Mouse (Mus musculus) kidney, postnatal 25 days (tissue): ENCODE data around the gene Prr29.
A peak's percentile ranks its signal among the peaks of the same experiment; 100 is the strongest.

ENCODE experiments used
- DNase-seq, 2 experiments: peaks; one replicate each; pipeline ENCODE4 v3.0.0; 2021; ENCODE audit warnings: mixed read lengths in 2 of 2

The Prr29 gene

DNA sequence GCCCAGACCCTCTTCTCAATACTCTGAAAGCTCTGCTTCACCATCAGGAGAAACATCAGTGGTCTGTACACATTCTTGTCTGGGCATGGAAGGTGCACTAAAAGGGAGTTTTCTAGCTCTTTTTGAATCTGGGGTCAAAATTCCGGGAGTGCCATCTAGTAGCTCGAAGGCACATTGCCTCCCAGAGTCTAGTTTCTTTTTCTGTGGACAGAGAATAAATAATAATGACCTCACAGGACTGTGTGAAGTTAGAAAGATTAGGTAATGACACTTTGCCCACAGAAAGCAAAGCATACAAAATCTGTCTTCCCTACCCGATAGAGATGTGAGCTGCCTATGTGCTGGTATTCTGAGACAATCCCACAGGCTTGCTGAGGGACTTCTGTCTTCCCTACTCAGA is 45.2 kb downstream of the Prr29 start:
- DNase-seq: no peak

- DNase-seq: no peak
Observed at GRCm38 (mm10) chr11:106411157-106411556, 45.9 kb downstream of the Prr29 start.

DNA sequence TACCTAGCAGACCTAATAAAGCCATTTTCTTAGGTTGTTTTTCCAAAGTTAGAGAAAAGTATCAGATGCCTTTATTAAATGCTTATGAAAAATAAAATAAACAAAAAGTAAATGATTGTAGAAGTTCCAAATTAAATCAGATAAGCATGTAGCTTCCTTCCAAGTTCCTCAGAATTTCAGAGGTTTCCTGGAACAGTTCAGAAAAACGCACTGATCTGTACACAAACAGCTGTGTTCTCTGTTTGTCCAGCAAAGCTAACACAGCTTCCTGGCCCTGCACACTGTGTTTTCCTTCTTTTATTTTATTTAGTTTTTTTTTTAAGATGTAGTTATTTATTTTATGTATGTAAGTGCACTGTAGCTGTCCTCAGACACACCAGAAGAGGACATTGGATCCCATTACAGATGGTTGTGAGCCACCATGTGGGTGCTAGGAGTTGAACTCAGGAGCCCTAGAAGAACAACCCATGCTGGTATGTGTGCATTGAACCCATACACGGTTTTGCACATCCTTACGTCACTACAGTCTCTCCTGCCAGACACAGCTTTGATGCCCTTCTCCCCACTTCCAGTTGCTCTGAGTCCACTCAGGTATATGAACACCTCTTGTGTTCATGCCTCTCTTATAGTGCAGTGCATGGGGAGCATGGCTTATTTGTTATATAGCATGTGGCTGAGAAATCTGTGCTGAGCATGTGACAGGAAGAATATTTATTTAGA is 47.5 kb downstream of the Prr29 start:
- no peak for DNase-seq

GRCm38 (mm10) chr11:106416331-106416730 is 51.1 kb downstream of the Prr29 start:
- no peak for DNase-seq

DNA sequence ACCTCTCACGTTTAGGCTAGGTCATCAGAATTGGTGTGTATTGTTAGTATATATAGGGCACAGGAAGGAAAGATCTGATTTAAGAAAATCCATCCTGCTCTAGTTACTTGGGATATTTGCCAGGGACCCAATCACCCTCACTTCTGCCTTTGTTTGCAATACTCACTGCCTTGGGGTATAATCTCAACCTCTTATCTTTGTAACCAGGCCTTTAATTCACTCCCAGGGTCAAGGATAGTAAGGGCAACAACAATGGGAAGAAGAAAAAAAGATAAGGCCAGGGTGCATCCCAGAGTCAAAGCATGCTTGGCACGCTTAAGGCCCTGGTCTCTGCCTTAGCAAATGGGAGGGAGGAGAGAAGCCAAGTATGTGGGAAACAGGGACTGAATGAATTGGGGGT is 52.6 kb downstream of the Prr29 start:
- no peak for DNase-seq

- peak; percentile 86 to 90 for DNase-seq
Observed at GRCm38 (mm10) chr11:106418622-106419196, 53.4 kb downstream of the Prr29 start.

DNA sequence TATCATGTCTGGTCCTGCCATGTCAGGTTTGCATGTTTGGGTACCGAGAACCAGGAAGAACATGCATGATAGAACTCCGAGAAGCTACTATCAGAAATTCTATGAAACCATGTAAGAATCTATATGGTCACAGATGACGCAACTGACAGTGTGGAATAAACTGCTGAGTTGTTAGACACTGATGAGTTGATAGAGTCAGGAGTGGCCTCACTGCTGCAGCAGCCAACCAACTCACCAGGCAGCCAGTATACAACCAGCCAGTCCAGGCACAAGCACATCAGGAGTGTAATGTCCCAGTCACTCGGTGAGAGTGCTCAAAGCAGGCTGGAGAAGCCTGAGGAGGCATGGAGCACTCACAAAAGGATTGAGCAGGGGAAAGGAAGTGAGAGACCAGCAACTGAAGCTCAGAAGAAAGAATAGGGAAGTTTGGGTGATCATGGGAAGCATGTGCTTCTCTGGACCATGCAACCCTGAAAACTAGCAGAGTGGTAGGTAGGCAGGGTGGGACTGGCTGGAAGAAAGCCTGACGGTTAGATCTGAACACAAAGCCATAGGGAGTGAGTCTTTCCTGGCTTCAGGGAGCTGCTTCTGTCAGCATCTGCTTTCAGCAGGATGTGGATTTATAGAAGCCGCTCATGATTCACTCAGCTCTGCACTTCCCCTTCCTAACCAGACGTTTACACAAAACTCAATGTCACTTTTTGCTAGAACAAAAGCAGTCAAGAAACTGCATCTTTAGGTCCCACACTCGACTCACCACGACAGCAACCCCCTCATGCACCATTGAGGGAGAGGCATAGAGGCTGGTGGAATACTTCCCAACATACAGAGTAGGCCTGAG is 54.2 kb downstream of the Prr29 start:
- DNase-seq: no peak

DNA sequence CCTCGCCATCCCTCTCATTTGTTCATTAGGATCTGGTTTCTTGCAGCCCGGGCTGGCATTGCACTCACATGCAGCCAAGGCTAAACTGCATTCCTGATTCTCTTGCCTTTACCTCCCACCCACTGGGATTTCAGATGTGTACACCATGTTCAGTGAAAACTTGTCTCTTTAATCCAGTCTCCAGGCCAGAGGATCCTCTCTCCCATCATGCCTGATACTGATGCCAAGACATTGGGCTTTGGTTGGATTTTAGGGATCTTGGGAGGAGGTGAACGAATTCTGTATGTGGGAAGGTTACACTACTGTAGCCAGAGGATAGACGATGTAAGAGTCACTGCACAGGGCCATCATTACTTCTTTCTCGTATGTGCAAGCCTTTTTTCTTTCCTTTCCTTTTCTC is 59.9 kb downstream of the Prr29 start:
- DNase-seq: no peak

DNA sequence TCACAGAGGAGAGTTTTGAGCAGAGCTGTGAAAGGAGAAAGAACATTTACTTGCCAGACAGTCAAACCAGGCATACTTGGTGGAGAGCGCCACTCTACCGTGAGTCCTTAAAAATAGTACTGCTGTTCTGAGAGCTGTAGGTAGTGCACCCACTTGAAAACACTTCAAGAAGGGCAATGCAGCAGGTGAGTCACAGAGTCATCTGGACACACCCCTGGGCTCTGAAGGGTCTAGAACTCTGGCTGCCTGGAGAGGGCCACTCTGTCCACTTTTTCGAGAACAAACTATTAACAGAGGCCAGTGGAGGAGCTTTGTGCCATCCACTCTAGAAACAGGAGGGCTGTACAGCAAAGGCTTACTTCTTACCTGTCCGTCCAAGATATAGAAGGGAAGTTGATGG is 61.2 kb downstream of the Prr29 start:
- DNase-seq: no peak
